Mouse (Mus musculus) layer of hippocampus, adult 2 months (tissue): Measurements from ENCODE around the gene Egr4. TPM values are rescaled to one million over a fixed set of nuclear protein-coding genes. Genes with fewer than 3 reads are reported as not detected.

Source experiments
- DNase-seq, 2 experiments: peaks; one replicate each; pipeline ENCODE4 v3.0.0; 2022; ENCODE audit warnings: low spot score in 2 of 2
- H3K27ac ChIP-seq: fragments of 200-600 bp; 2 replicates; pipeline ENCODE4 v1.8.1; 2022
- H3K4me3 ChIP-seq: fragments of 200-600 bp; 2 replicates; pipeline ENCODE4 v1.8.1; 2022; ENCODE audit warnings: mild to moderate bottlenecking
- CTCF ChIP-seq: fragments of 200-600 bp; conservative IDR thresholded peaks from 2 replicates; pipeline ENCODE4 v1.8.1; 2022; ENCODE audit warnings: antibody characterized with exemption, mild to moderate bottlenecking, moderate library complexity
- total RNA-seq, 2 experiments: library from RNA; stranded (reverse); gene quantifications; 2 replicates each; pipeline ENCODE4 v1.2.3; 2021

Gene Egr4
- total RNA-seq, 2 experiments from 2014 or later: 20.5 to 27.6 TPM

DNA sequence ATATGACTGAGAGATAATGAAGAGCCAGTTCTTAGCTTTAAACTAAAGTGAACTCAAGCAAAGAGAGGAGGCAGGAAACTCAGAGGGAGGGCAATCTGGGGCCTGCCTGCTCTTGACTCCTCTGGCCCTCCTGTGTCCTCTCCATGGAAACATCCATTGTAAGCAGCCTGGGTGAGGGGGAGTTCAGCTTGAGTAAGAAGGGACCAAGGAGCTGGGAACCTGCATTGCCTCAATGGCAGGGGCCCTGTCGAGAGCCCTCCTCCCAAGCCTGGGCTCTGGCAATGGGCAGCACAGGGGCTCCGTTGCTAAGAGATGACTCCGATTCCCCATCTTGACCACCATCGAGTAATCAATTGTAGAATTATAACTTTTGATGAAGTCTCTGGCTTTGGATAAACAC, 24.9 kb downstream of the Egr4 start:
- no peak for TF ChIP-seq CTCF
- H3K27ac ChIP-seq: no peak overlapping the region
- H3K4me3 ChIP-seq: no peak overlapping the region
- no peak for DNase-seq

DNA sequence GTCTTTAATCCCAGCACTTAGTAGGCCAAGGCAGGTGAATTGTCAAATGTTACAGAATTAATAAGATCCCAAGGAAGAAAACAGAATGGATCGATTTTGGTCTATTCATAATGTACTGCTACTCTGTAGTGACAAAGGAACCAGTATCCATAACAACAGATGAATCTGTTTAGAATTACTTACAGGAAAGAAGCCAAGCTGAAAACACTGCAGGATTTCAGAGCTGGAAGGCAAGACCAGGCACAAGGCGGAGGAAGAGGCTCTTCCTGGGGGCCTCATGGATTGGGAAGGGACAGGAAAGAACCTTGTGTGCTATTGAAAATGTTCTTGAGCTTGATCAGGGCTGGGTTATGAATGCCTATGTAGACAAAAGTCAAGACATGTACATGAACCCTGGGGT, 27.7 kb downstream of the Egr4 start:
- peak overlapping the region; percentile 43; the same call in 1 of the 2 replicates for H3K27ac ChIP-seq
- TF ChIP-seq CTCF: no peak
- DNase-seq: no peak
- H3K4me3 ChIP-seq: no peak overlapping the region

DNA sequence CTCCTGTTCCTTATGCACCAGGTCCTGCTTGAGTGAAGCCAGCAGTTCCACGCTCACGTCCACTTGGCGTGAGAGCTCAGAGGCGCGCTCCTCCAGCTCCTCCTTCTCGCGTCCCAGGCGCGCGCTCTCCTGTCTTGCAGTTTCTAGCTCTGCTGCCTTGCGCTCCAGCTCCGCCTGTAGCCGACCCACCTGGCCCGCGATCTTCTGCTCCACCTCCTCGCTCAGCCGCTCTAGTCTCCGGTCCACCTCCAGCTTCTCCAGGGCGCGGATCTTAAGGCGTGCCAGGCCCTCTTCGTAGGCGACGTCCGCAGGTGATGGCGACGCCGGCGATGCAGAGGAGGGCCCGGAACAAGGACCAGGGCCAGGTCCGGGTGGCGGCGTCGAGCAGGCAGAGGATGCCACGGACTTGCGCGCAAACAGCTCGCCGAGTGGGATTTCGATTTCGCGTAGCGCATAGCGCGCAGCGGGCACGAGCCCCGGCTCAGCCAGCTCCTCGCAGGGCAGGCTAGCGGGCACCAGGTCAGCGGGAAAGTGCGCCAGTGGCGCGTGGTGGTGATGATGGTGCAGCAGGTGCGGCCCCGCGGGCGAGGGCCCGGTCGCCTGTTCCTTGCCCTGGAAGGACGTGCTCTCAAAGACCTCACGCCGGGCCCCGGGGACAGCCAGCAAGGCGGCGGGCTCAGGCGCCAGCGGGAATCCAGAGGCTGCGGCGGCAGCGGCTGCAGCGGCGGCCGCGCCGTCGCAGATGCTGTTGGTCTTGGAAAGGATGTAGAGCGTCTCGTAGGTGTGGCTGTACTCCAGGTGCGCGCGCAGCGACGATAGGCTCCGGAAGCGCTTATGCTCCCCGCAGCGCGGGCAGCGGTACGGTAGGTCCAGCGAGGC, 29.3 kb downstream of the Egr4 start:
- DNase-seq: no peak
- peak overlapping the region; percentile 9; the same call in 1 of the 2 replicates for H3K27ac ChIP-seq
- no peak for TF ChIP-seq CTCF
- H3K4me3 ChIP-seq: peak overlapping the region; percentile 35

DNA sequence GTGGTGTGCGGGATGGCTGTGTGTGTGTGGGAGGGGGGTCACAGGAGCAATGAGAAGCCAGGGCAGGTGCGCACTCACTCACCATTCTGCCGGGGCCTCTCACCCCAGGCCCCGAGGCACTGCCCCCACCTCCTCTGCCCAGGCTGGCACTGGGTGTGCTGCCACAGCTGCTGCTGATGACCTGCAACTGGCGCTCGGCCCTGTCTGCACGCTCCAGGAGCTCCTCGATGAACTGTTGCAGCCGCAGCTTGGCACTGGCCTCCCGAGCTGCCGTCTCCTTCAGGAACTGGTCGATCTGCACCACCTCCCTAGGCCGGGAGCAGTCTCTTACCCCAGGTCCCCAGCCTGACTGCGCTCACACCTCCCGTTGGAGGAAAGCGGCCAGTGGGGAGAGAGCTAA, 32.7 kb downstream of the Egr4 start:
- no peak overlapping the region for H3K4me3 ChIP-seq
- no peak for DNase-seq
- peak overlapping the region; percentile 83 for H3K27ac ChIP-seq
- no peak for TF ChIP-seq CTCF

DNA sequence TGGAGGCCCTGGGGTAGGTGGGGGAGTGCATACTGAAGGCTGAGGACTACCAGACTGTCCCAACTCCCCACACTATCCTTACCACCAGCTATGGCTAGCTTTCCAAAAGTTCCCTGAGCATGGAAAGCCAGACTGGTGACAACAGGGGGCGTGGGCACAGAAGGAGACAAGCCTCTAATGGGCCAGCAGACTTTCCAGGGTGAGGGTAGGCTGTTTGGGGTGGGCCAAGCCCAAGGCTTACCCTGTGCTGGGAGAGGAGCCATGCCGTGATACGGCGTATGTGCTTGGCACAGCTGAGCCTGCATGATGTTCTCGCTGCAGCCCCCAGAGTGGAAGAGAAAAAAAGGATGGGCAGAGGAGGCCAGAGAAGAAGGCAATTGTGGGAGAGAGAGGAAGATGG, 33.4 kb downstream of the Egr4 start:
- 0 out of 2 replicates have a peak, but pooled peaks have one; percentile 3 for TF ChIP-seq CTCF
- Histone ChIP-seq H3K27ac (peak overlapping the region; percentile 83), H3K4me3 (no peak overlapping the region)
- peak in 1 of 2 experiments; percentile 60 for DNase-seq

DNA sequence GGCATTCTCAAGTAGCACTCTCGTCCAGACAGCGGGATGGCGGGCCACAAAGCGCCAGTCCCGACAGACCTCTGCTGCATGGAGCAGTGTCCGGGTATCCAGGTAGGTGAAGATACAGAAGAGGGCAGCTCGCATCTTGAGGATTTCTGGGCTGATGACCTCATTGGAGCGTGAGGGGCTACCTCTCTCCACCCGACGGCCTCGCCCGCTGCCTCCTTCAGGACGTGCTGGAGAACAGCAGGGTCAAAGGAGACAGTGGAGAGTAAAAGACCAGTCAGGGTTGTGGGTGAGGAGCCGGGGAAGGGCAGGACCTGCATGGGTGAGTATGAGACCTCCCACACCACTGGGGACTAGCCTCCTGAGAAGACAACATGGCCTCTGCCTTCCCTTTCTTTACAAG, 35.0 kb downstream of the Egr4 start:
- TF ChIP-seq CTCF: no peak
- no peak for DNase-seq
- Histone ChIP-seq H3K27ac (no peak overlapping the region), H3K4me3 (no peak overlapping the region)

DNA sequence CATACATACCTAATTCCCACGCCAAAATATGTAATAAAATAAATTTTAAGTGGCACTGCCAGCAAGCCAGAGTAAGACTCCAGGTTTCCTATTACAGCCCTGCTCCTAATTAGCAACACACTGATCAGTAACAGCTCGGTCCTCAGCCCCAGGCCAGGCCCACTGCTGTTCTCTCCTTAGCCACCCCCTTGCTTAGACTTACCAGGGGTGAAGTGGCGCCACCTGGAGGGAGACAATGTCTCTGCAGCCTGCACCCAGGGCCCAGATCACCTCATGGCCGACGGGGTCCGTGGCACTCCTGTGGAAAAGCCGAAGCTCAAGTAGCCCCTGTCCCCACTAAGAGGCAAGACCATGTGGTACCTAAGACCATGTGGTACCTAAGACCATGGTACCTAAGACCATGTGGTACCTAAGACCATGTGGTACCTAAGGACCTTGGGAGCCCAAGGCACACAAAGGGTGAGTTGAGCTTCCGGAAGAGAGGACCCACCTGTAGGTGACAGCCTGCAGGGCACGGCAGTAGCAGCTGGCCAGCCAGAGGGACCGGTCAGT, 35.9 kb downstream of the Egr4 start:
- Histone ChIP-seq H3K27ac (no peak overlapping the region), H3K4me3 (no peak overlapping the region)
- DNase-seq: no peak
- peak; percentile 79 for TF ChIP-seq CTCF

DNA sequence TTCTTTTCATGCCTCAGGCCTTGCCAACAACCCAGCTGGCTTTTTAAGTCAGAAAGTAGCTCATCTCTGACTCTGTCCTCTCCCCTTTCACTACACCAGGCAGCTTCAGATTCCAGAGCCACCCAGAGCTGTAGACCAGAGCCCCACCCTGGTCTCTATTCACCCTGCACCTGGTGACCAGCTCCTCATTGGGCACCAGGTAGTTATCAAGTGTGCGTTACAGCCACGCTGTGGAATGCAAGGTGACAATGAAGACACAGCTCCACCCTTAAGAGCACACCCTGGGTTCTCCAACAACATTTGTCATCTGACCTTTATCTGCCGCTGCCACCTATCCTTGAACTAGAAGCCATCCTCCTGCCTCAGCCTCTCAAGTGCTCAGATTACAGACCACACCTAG, 37.8 kb downstream of the Egr4 start:
- no peak overlapping the region for H3K27ac ChIP-seq
- TF ChIP-seq CTCF: no peak
- H3K4me3 ChIP-seq: no peak overlapping the region
- DNase-seq: no peak

DNA sequence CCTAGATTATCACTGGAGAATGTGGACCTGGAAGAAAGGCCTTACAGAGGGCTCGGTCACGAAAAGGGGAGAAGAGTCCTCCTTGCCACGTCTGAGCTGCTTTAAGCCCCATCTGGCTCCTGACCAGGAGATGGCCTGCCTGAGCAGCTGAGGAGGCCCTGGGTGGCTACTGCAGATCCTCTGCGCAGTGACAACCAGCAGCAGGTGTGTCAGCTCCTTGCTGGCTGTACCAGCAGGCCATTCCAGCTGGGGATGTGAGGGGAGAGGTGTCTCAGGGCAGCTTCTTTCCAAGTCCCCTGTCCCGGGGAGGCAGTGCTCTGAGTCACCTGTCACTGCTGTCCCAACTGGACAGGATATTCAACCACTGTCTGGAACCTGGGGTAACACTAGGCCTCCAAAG, 40.8 kb downstream of the Egr4 start:
- no peak for TF ChIP-seq CTCF
- no peak for DNase-seq
- Histone ChIP-seq H3K4me3 (no peak overlapping the region), H3K27ac (no peak overlapping the region)

DNA sequence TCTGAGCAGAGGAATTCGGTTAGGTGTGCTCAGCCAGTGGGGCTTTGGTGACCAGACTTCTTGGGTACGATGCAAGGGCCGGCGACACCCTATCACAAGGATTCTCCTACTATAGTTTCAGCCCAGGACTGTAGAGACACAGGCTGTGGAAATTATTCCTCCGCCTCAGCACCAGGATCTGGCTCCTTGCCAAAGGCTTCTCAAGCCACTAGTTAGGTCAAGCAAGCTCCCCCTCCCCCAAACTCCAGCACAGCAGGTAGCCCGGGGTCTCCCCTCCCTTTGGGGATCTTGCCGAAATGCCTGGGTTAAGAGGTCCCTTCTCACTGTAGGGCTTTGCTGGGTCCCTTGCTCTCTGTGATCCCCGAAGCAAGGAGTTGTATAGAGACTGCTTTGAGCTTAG, 41.4 kb downstream of the Egr4 start:
- Histone ChIP-seq H3K27ac (no peak overlapping the region), H3K4me3 (no peak overlapping the region)
- no peak for TF ChIP-seq CTCF
- DNase-seq: no peak

DNA sequence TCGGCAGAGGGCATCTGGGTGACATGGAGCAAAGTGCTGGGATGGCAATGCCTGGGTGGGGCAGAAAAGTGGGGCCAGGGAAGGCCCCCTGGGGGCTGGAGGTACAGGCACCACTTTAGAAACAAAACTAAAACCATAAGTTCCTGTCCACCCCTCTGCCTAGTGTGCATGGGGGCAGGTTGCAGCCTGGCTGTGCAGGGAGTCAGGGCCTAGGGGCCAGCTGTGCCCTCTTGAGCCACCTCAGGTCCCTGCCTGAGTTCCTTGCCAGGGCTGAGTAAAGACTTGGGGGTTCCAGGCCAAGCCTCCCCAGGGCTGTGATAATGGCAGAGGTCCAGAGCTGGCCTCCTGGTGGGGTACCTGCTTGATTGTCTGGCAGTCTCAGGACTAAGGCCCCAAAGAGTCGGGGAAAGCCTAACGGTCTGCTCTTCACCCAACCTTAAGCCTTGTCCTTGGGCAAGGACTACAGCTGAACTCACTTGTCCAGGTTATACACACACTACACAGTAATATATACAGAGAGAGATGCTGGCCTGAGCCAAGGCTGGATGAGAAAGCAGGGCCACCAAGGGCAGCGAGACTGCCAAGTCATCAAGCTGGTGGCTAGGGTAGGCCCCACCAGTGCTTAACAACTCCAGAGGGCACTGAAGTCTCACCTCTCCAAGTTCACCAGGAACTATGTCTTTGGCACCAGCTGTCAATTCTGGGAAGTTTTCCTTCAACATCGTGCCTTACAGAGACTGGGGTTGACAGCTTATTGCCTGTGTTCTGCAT, 43.5 kb downstream of the Egr4 start:
- Histone ChIP-seq H3K4me3 (no peak overlapping the region), H3K27ac (peak overlapping the region; percentile 64)
- no peak for DNase-seq
- TF ChIP-seq CTCF: 0 out of 2 replicates have a peak, but pooled peaks have one; percentile 7

DNA sequence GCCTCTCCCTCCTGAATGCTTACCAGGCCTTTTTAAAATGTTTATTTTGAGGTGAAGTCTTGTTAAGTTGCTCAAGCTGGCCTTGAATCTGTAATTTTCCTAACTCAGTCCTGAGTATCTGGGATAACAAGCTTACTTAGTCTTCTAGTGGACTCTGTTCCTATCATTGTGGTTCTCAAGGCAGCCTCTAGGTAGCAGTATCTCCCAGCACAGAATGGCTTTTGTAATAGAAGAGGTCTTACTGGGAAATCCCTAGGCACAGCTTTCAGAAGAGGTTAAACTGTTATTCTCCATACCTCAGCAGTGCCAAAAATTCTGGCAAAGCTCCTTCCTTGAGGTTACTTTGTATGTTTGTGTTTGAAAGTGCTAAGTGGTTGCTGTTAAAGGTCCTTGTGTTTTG, 48.0 kb downstream of the Egr4 start:
- peak; percentile 83 for TF ChIP-seq CTCF
- no peak overlapping the region for H3K4me3 ChIP-seq
- H3K27ac ChIP-seq: no peak overlapping the region
- peak in 1 of 2 experiments; percentile 44 for DNase-seq

Other genes with a start within 250 kb of the Egr4 start
- gene Sfxn5, start 180.2 kb downstream of the Egr4 start, total RNA-seq: 100 to 1,000 TPM; 167 to 175 TPM
- 10 to 100 TPM; 55.1 to 58.2 TPM for gene Rab11fip5, start 139.0 kb downstream of the Egr4 start, total RNA-seq
- not detected for gene Noto, start 89.7 kb downstream of the Egr4 start, total RNA-seq
- 10 to 100 TPM; 45.4 to 46.0 TPM for gene Smyd5, start 81.6 kb downstream of the Egr4 start, total RNA-seq
- 100 to 1,000 TPM; 212 to 216 TPM for gene Cct7, start 62.1 kb downstream of the Egr4 start, total RNA-seq
- gene Pradc1, start 61.6 kb downstream of the Egr4 start, total RNA-seq: 10 to 100 TPM; 13.1 to 18.2 TPM
- gene Fbxo41, start 10.6 kb downstream of the Egr4 start, total RNA-seq: 10 to 100 TPM; 84.7 to 90.8 TPM
- 1 to 10 TPM; 6.5 to 8.2 TPM for gene Alms1, start 73.9 kb upstream of the Egr4 start, total RNA-seq
- gene Nat8f7, start 199.6 kb upstream of the Egr4 start, total RNA-seq: 1 to 10 TPM; 3.7 to 4.8 TPM